Mouse (Mus musculus): ENCODE data around the gene Babam2. TPM values are rescaled to one million over a fixed set of nuclear protein-coding genes. Genes with fewer than 3 reads are reported as not detected.

The Babam2 gene
- polyA plus RNA-seq, 1 experiment from 2014 or later = 90.2 TPM

- no peak for TF ChIP-seq CTCF (IDR thresholded peaks at IDR 0.05; ENCODE audit: low read depth)
- DNase-seq (ENCODE audit: low spot score) = no peak
- Histone ChIP-seq H3K4me2 (ENCODE audit: low read length) (no peak overlapping the region), H3K27ac (no peak overlapping the region), H3K9me3 (replicated peaks; ENCODE audit: low read length) (no peaks in the 10 kb centered on the region), H3K4me3 (replicated peaks; ENCODE audit: low read depth, low read length) (no peak overlapping the region), H3K4me1 (replicated peaks; ENCODE audit: insufficient read depth, low read length) (no peaks in the 10 kb centered on the region), H3K27me3 (ENCODE audit: insufficient read depth, low read length) (no peaks in the 10 kb centered on the region), H3K36me3 (ENCODE audit: insufficient read depth, low read length) (no peaks in the 10 kb centered on the region), H3K9ac (ENCODE audit: low read depth, low read length) (no peak overlapping the region)
- WGBS = 87% methylated on average over 5 of the region's 5 CpGs
- no peak for ATAC-seq (replicated peaks; ENCODE audit: low FRiP score, low read depth)
These were observed 129.8 kb downstream of the Babam2 start for GRCm38 (mm10) chr5:31827304-31827703.

- Histone ChIP-seq H3K4me2 (ENCODE audit: low read length) (no peak overlapping the region), H3K4me3 (replicated peaks; ENCODE audit: low read depth, low read length) (no peak overlapping the region)
These were observed 130.4 kb downstream of the Babam2 start for GRCm38 (mm10) chr5:31827896-31828295.

GRCm38 (mm10) chr5:31828747-31829146, 131.3 kb downstream of the Babam2 start:
- Histone ChIP-seq H3K9ac (ENCODE audit: low read depth, low read length) (no peak overlapping the region), H3K27ac (no peak overlapping the region), H3K27me3 (ENCODE audit: insufficient read depth, low read length) (no peaks in the 10 kb centered on the region), H3K9me3 (replicated peaks; ENCODE audit: low read length) (no peaks in the 10 kb centered on the region), H3K4me3 (replicated peaks; ENCODE audit: low read depth, low read length) (no peak overlapping the region), H3K36me3 (ENCODE audit: insufficient read depth, low read length) (no peaks in the 10 kb centered on the region), H3K4me2 (ENCODE audit: low read length) (no peak overlapping the region), H3K4me1 (replicated peaks; ENCODE audit: insufficient read depth, low read length) (no peaks in the 10 kb centered on the region)
- no peak for TF ChIP-seq CTCF (IDR thresholded peaks at IDR 0.05; ENCODE audit: low read depth)
- no peak for ATAC-seq (replicated peaks; ENCODE audit: low FRiP score, low read depth)
- WGBS = 96% methylated on average over 10 of the region's 10 CpGs
- no peak for DNase-seq (ENCODE audit: low spot score)

More at GRCm38 (mm10) chr5:31827896-31828295, 130.4 kb downstream of the Babam2 start:
- Histone ChIP-seq H3K9me3 (replicated peaks; ENCODE audit: low read length) (no peaks in the 10 kb centered on the region), H3K4me1 (replicated peaks; ENCODE audit: insufficient read depth, low read length) (no peaks in the 10 kb centered on the region), H3K27me3 (ENCODE audit: insufficient read depth, low read length) (no peaks in the 10 kb centered on the region), H3K9ac (ENCODE audit: low read depth, low read length) (no peak overlapping the region), H3K27ac (no peak overlapping the region), H3K36me3 (ENCODE audit: insufficient read depth, low read length) (no peaks in the 10 kb centered on the region)
- WGBS = 85% methylated on average over 5 of the region's 5 CpGs
- ATAC-seq (replicated peaks; ENCODE audit: low FRiP score, low read depth) (no peak), DNase-seq (ENCODE audit: low spot score) (no peak)
- no peak for TF ChIP-seq CTCF (IDR thresholded peaks at IDR 0.05; ENCODE audit: low read depth)

GRCm38 (mm10) chr5:31829588-31829987, 132.1 kb downstream of the Babam2 start:
- no peak overlapping the region for H3K9ac ChIP-seq (ENCODE audit: low read depth, low read length)
- 47% methylated on average over 1 of the region's 1 CpGs for WGBS
- TF ChIP-seq CTCF (IDR thresholded peaks at IDR 0.05; ENCODE audit: low read depth) = no peak
- H3K4me2 ChIP-seq (ENCODE audit: low read length) = no peak overlapping the region
- H3K9me3 ChIP-seq (replicated peaks; ENCODE audit: low read length) = no peaks in the 10 kb centered on the region; the same call in 1 of the 2 replicates
- H3K36me3 ChIP-seq (ENCODE audit: insufficient read depth, low read length) = no peaks in the 10 kb centered on the region
- no peak overlapping the region for H3K4me3 ChIP-seq (replicated peaks; ENCODE audit: low read depth, low read length)
- no peak for ATAC-seq (replicated peaks; ENCODE audit: low FRiP score, low read depth)
- no peaks in the 10 kb centered on the region for H3K4me1 ChIP-seq (replicated peaks; ENCODE audit: insufficient read depth, low read length)
- no peaks in the 10 kb centered on the region for H3K27me3 ChIP-seq (ENCODE audit: insufficient read depth, low read length)
- no peak for DNase-seq (ENCODE audit: low spot score)
- H3K27ac ChIP-seq = no peak overlapping the region

- no peak overlapping the region for H3K9ac ChIP-seq (ENCODE audit: low read depth, low read length)
- no peak for ATAC-seq (replicated peaks; ENCODE audit: low FRiP score, low read depth)
- H3K27me3 ChIP-seq (ENCODE audit: insufficient read depth, low read length) = no peaks in the 10 kb centered on the region
- no peak overlapping the region for H3K4me2 ChIP-seq (ENCODE audit: low read length)
- no peak overlapping the region for H3K27ac ChIP-seq
- no peak for TF ChIP-seq CTCF (IDR thresholded peaks at IDR 0.05; ENCODE audit: low read depth)
- no peak for DNase-seq (ENCODE audit: low spot score)
- 55% methylated on average over 1 of the region's 1 CpGs for WGBS
- H3K9me3 ChIP-seq (replicated peaks; ENCODE audit: low read length) = no peaks in the 10 kb centered on the region; the same call in 1 of the 2 replicates
- H3K4me3 ChIP-seq (replicated peaks; ENCODE audit: low read depth, low read length) = no peak overlapping the region
- H3K4me1 ChIP-seq (replicated peaks; ENCODE audit: insufficient read depth, low read length) = no peaks in the 10 kb centered on the region
- no peaks in the 10 kb centered on the region for H3K36me3 ChIP-seq (ENCODE audit: insufficient read depth, low read length)
These were observed 134.1 kb downstream of the Babam2 start for GRCm38 (mm10) chr5:31831587-31831986.

GRCm38 (mm10) chr5:31835691-31836090, 138.2 kb downstream of the Babam2 start:
- Histone ChIP-seq H3K9ac (ENCODE audit: low read depth, low read length) (no peak overlapping the region), H3K9me3 (replicated peaks; ENCODE audit: low read length) (no peaks in the 10 kb centered on the region; the same call in 1 of the 2 replicates), H3K4me3 (replicated peaks; ENCODE audit: low read depth, low read length) (no peak overlapping the region), H3K27me3 (ENCODE audit: insufficient read depth, low read length) (no peaks in the 10 kb centered on the region), H3K36me3 (ENCODE audit: insufficient read depth, low read length) (no peaks in the 10 kb centered on the region), H3K4me1 (replicated peaks; ENCODE audit: insufficient read depth, low read length) (no peaks in the 10 kb centered on the region), H3K27ac (no peak overlapping the region), H3K4me2 (ENCODE audit: low read length) (no peak overlapping the region)
- TF ChIP-seq CTCF (IDR thresholded peaks at IDR 0.05; ENCODE audit: low read depth) = no peak
- ATAC-seq (replicated peaks; ENCODE audit: low FRiP score, low read depth) (no peak), DNase-seq (ENCODE audit: low spot score) (no peak)
- WGBS = 86% methylated on average over 2 of the region's 2 CpGs

GRCm38 (mm10) chr5:31839973-31840372, 142.5 kb downstream of the Babam2 start:
- no peak for DNase-seq (ENCODE audit: low spot score)
- ATAC-seq (replicated peaks; ENCODE audit: low FRiP score, low read depth) = no peak
- H3K9ac ChIP-seq (ENCODE audit: low read depth, low read length) = no peak overlapping the region
- no peaks in the 10 kb centered on the region for H3K36me3 ChIP-seq (ENCODE audit: insufficient read depth, low read length)
- H3K4me1 ChIP-seq (replicated peaks; ENCODE audit: insufficient read depth, low read length) = no peaks in the 10 kb centered on the region
- H3K27ac ChIP-seq = no peak overlapping the region
- no peak for TF ChIP-seq CTCF (IDR thresholded peaks at IDR 0.05; ENCODE audit: low read depth)
- no peaks in the 10 kb centered on the region for H3K27me3 ChIP-seq (ENCODE audit: insufficient read depth, low read length)
- H3K4me3 ChIP-seq (replicated peaks; ENCODE audit: low read depth, low read length) = no peak overlapping the region
- H3K4me2 ChIP-seq (ENCODE audit: low read length) = no peak overlapping the region
- no peaks in the 10 kb centered on the region for H3K9me3 ChIP-seq (replicated peaks; ENCODE audit: low read length)
